Mouse (Mus musculus) natural killer cell, adult 2 months (primary cell): Measurements from ENCODE around the gene Ercc6l2.

Source experiments
- DNase-seq, 2 experiments: peaks; one replicate each; pipeline ENCODE4 v3.0.0; 2022; ENCODE audit warnings: low spot score in 2 of 2

Ercc6l2 gene

GRCm38 (mm10) chr13:63929917-63930515 lies 115.0 kb downstream of the Ercc6l2 start:
- DNase-seq: no peak

GRCm38 (mm10) chr13:63930525-63930924 lies 115.5 kb downstream of the Ercc6l2 start:
- DNase-seq: no peak

- no peak for DNase-seq
Observed at GRCm38 (mm10) chr13:63936369-63936768, 121.3 kb downstream of the Ercc6l2 start.

- DNase-seq: no peak
Observed at GRCm38 (mm10) chr13:63940257-63940656, 125.2 kb downstream of the Ercc6l2 start.

GRCm38 (mm10) chr13:63941170-63941569 lies 126.1 kb downstream of the Ercc6l2 start:
- DNase-seq: no peak

- no peak for DNase-seq
Observed at GRCm38 (mm10) chr13:63943605-63944004, 128.6 kb downstream of the Ercc6l2 start.

- DNase-seq: no peak
Observed at GRCm38 (mm10) chr13:63944344-63945021, 129.4 kb downstream of the Ercc6l2 start.
